23 mouse cellular contexts compared by ENCODE assay signal in the genomic region with DNA sequence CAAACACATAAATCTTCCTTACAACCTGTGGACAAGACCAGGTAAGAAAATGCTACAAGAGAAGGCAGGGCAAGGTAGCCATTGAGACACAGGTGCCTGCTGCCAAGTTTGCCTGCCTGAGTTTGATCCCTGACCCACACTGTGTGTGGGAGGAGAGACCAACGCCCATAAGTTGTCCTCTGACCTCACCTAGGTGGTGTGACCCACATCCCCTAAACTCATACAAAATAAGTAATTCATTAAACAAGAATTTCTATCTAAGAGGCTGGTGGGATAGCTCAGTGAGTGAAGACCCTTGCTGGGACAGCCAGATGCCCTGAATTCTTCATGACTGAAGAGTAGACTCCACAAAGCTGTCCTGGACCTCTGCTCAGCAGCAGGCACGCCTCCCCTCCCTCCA. TPM values are rescaled to one million over a fixed set of nuclear protein-coding genes. Genes with fewer than 3 reads are reported as not detected.
DNase-seq lines count a peak whose midpoint lies in the region; ATAC-seq and TF ChIP-seq lines count a peak whose summit lies in the region.
"Had no signal": no experiment of that assay in that cellular context is flagged by ENCODE, and none has a peak within 500 bp of the region (broad histone marks: within the 10 kb centered on the region; RNA-seq: fewer than 3 reads in every experiment).

No protein-coding gene starts in this region.

- no peak for TF ChIP-seq POLR2A in liver, adult 2 months (IDR thresholded peaks at IDR 0.05; ENCODE audit: extremely low read depth, insufficient read depth, low read length)

- peak overlapping the region; percentile 99 for H3K27ac ChIP-seq in liver, adult 2 months (replicated peaks; ENCODE audit: insufficient read depth, low read depth, low read length)
- H3K27ac ChIP-seq in liver, embryonic 12.5 days: no peak overlapping the region
- H3K27ac ChIP-seq: embryonic facial prominence, embryonic 13.5 days; heart, embryonic 15.5 days; hindbrain, embryonic 14.5 days; liver, embryonic 13.5 days; midbrain, embryonic 12.5 days had no signal

- DNase-seq in liver, adult 2 months (ENCODE audit: extremely low read depth, low read depth, low spot score): peak; percentile 92
- peak; percentile 75 to 84 for DNase-seq in kidney, adult 8-10 months
- DNase-seq in kidney, postnatal 25 days: peak; percentile 72 to 84
- DNase-seq in cerebellum, postnatal 14 days: no peak
- DNase-seq: adrenal gland, adult 2 months; cerebellum, adult 11-12 months; cerebellum, postnatal 10 days; heart, postnatal 4 days; left cerebral cortex, postnatal 4 days; liver, embryonic 13.5 days; lung, postnatal 4 days; right cerebral cortex, postnatal 14 days; spleen, adult 18-20 months had no signal

- no peak overlapping the region for H3K4me2 ChIP-seq in liver, embryonic 12.5 days
- H3K4me2 ChIP-seq: embryonic facial prominence, embryonic 13.5 days; heart, embryonic 15.5 days; hindbrain, embryonic 14.5 days; midbrain, embryonic 12.5 days had no signal

- H3K27me3 ChIP-seq in liver, adult 2 months (ENCODE audit: control insufficient read depth, insufficient read depth, low read length): no peaks in the 10 kb centered on the region
- no peaks in the 10 kb centered on the region for H3K27me3 ChIP-seq in liver, embryonic 12.5 days (replicated peaks)
- H3K27me3 ChIP-seq in E14TG2a.4 (ENCODE audit: insufficient read depth, low read length): no peaks in the 10 kb centered on the region
- H3K27me3 ChIP-seq: embryonic facial prominence, embryonic 13.5 days; heart, embryonic 15.5 days; liver, embryonic 13.5 days; midbrain, embryonic 12.5 days had no signal

- no peaks in the 10 kb centered on the region for H3K9me3 ChIP-seq in liver, embryonic 12.5 days (replicated peaks)
- no peaks in the 10 kb centered on the region for H3K9me3 ChIP-seq in E14TG2a.4 (ENCODE audit: low read length)
- H3K9me3 ChIP-seq: embryonic facial prominence, embryonic 13.5 days; heart, embryonic 15.5 days; liver, embryonic 13.5 days; midbrain, embryonic 12.5 days had no signal

- peak overlapping the region; percentile 52 for H3K9ac ChIP-seq in liver, adult 2 months (ENCODE audit: low read depth, low read length)
- H3K9ac ChIP-seq in liver, embryonic 12.5 days: no peak overlapping the region
- H3K9ac ChIP-seq: embryonic facial prominence, embryonic 13.5 days; heart, embryonic 15.5 days; hindbrain, embryonic 14.5 days; midbrain, embryonic 12.5 days had no signal

- peak overlapping the region; percentile 1; the same call in 1 of the 2 replicates for H3K4me3 ChIP-seq in liver, adult 2 months (ENCODE audit: insufficient read depth, low read depth, low read length)
- H3K4me3 ChIP-seq in liver, embryonic 12.5 days: no peak overlapping the region
- H3K4me3 ChIP-seq in E14TG2a.4 (replicated peaks; ENCODE audit: low read length): peak overlapping the region; percentile 39
- H3K4me3 ChIP-seq: embryonic facial prominence, embryonic 13.5 days; erythroblast, embryonic 14.5 days; heart, embryonic 15.5 days; liver, embryonic 13.5 days; midbrain, embryonic 12.5 days had no signal

- ATAC-seq in liver, embryonic 12.5 days: no peak
- ATAC-seq in megakaryocyte-erythroid progenitor cell, adult 5-6 weeks (replicated peaks; ENCODE audit: low FRiP score, low TSS enrichment, poor library complexity, severe bottlenecking): no peak
- ATAC-seq: forebrain, embryonic 14.5 days; inflammation-experienced regulatory T-cells, adult 6 months had no signal

- TF ChIP-seq CTCF in liver, adult 2 months (IDR thresholded peaks at IDR 0.05; ENCODE audit: low read depth, low read length): no peak
- no peak for TF ChIP-seq CTCF in E14TG2a.4 (conservative IDR thresholded peaks at IDR 0.05; ENCODE audit: low read length)

- H3K36me3 ChIP-seq in liver, adult 2 months (ENCODE audit: control insufficient read depth, insufficient read depth, low read length): peaks cover 8% of the 10 kb centered on the region
- H3K36me3 ChIP-seq in liver, embryonic 12.5 days: peaks cover 25% of the 10 kb centered on the region
- peaks cover 31% of the 10 kb centered on the region for H3K36me3 ChIP-seq in E14TG2a.4 (ENCODE audit: insufficient read depth, low read length)

- H3K79me2 ChIP-seq in liver, adult 2 months (ENCODE audit: control insufficient read depth, insufficient read depth, low read length): peaks cover 25% of the 10 kb centered on the region; the same call in 1 of the 2 replicates

- peaks cover 24% of the 10 kb centered on the region for H3K4me1 ChIP-seq in liver, adult 2 months (ENCODE audit: control insufficient read depth, insufficient read depth, low read length)
- H3K4me1 ChIP-seq in liver, embryonic 12.5 days: peaks cover 59% of the 10 kb centered on the region
- H3K4me1 ChIP-seq in E14TG2a.4 (replicated peaks; ENCODE audit: low read depth, low read length): peaks cover 84% of the 10 kb centered on the region

- WGBS in liver, adult 2 months: 27% methylated on average over 2 of the region's 2 CpGs
- WGBS in liver, embryonic 12.5 days (ENCODE audit: insufficient replicate concordance): 72% methylated on average over 2 of the region's 2 CpGs

RNA-seq across cellular contexts. Expression of gene Cisd1, which starts 4.6 kb away (rescaled TPM):
- 159 and 205 TPM in 2 replicates for total RNA-seq in liver, adult 2 months (2014; rRNA removed)
- polyA plus RNA-seq in liver, adult 2 months (2012; rRNA removed): 209 and 211 TPM in 2 replicates
- 99.8 and 104 TPM in 2 replicates for polyA plus RNA-seq in liver, embryonic 12.5 days (2016; fragmentation: Nextera tagmentation; extraction: Ambion mirVana)
- total RNA-seq in megakaryocyte-erythroid progenitor cell, adult 5-6 weeks (2014; fragmentation: Nextera tagmentation): 65.6 and 69.4 TPM in 2 replicates
- 19.8 and 20.6 TPM in 2 replicates for total RNA-seq in megakaryocyte-erythroid progenitor cell, adult 5-6 weeks (2017)

RNA-seq across cellular contexts. Expression of gene Ipmk, which starts 7.4 kb away (rescaled TPM):
- 46.2 and 54.8 TPM in 2 replicates for total RNA-seq in liver, adult 2 months (2014; rRNA removed)
- polyA plus RNA-seq in liver, adult 2 months (2012; rRNA removed): 11.6 and 13.7 TPM in 2 replicates
- 13.9 and 14.9 TPM in 2 replicates for polyA plus RNA-seq in liver, embryonic 12.5 days (2016; fragmentation: Nextera tagmentation; extraction: Ambion mirVana)
- 26.2 and 37.2 TPM in 2 replicates for total RNA-seq in megakaryocyte-erythroid progenitor cell, adult 5-6 weeks (2014; fragmentation: Nextera tagmentation)
- total RNA-seq in megakaryocyte-erythroid progenitor cell, adult 5-6 weeks (2017): 42.3 and 49.0 TPM in 2 replicates

RNA-seq across cellular contexts. Expression of gene Ube2d1, which starts 55.1 kb away (rescaled TPM):
- total RNA-seq in liver, adult 2 months (2014; rRNA removed): 5.3 and 6.2 TPM in 2 replicates
- 8.0 and 9.5 TPM in 2 replicates for polyA plus RNA-seq in liver, adult 2 months (2012; rRNA removed)
- 12.0 and 12.5 TPM in 2 replicates for polyA plus RNA-seq in liver, embryonic 12.5 days (2016; fragmentation: Nextera tagmentation; extraction: Ambion mirVana)
- total RNA-seq in megakaryocyte-erythroid progenitor cell, adult 5-6 weeks (2014; fragmentation: Nextera tagmentation): 21.4 and 24.8 TPM in 2 replicates
- 7.8 and 12.4 TPM in 2 replicates for total RNA-seq in megakaryocyte-erythroid progenitor cell, adult 5-6 weeks (2017)
- polyA plus RNA-seq: erythroblast, embryonic 14.5 days had no signal

Comparison
In these comparisons a context has a peak if more than half of its experiments do, and no peak if none do; other contexts are left out.
1. DNase-seq: peak in liver, adult 2 months (single experiment), kidney, adult 8-10 months (2 of 2) and kidney, postnatal 25 days (2 of 2); none in cerebellum, postnatal 14 days (0 of 2).